Mouse (Mus musculus) heart, embryonic 11.5 days (tissue): ENCODE data around the gene Gm10715. TPM values are rescaled to one million over a fixed set of nuclear protein-coding genes. Genes with fewer than 3 reads are reported as not detected.
A peak's percentile ranks its signal among the peaks of the same experiment; 100 is the strongest.
"Not testable (repeated sequence)": the region's sequence is repeated elsewhere in the genome, so short reads cannot be mapped to it uniquely, and the experiment has no call there.

Source experiments
- ATAC-seq: fragments of 200-750 bp; cut with Nextera tagmentation; replicated peaks from 2 replicates; pipeline ENCODE4 v1.8.0; 2017; ENCODE audit warnings: moderate library complexity; ENCODE audit not compliant: insufficient number of reproducible peaks, low FRiP score, low TSS enrichment
- H3K27ac ChIP-seq: fragments of 300-500 bp; sonication (generic); 2 replicates; pipeline ENCODE4 v1.5.1; 2014; ENCODE audit warnings: mild to moderate bottlenecking, low read depth, low read length
- H3K27me3 ChIP-seq: fragments of 300-500 bp; sonication (generic); 2 replicates; pipeline ENCODE4 v1.6.1; 2014; ENCODE audit warnings: mild to moderate bottlenecking, low read length, mixed read lengths; ENCODE audit not compliant: control insufficient read depth, insufficient read depth
- H3K36me3 ChIP-seq: fragments of 300-500 bp; sonication (generic); 2 replicates; pipeline ENCODE4 v1.6.1; 2014; ENCODE audit warnings: mild to moderate bottlenecking, low read length, moderate library complexity, mixed read lengths; ENCODE audit not compliant: control insufficient read depth, insufficient read depth
- H3K4me1 ChIP-seq: fragments of 300-500 bp; sonication (generic); 2 replicates; pipeline ENCODE4 v1.6.1; 2014; ENCODE audit warnings: low read length; ENCODE audit not compliant: control insufficient read depth, insufficient read depth
- H3K4me2 ChIP-seq: fragments of 300-500 bp; sonication (generic); 2 replicates; pipeline ENCODE4 v1.6.1; 2014; ENCODE audit warnings: mild to moderate bottlenecking, moderate library complexity
- H3K4me3 ChIP-seq: fragments of 300-500 bp; sonication (generic); 2 replicates; pipeline ENCODE4 v1.5.1; 2014; ENCODE audit warnings: low read depth, low read length
- H3K9ac ChIP-seq: fragments of 300-500 bp; sonication (generic); 2 replicates; pipeline ENCODE4 v1.6.1; 2014; ENCODE audit warnings: mild to moderate bottlenecking, low read depth, low read length, moderate library complexity
- H3K9me3 ChIP-seq: fragments of 300-500 bp; sonication (generic); replicated peaks from 2 replicates; pipeline ENCODE4 v1.6.1; 2016; ENCODE audit warnings: low read length; ENCODE audit not compliant: control insufficient read depth
- WGBS: fragments of 180-500 bp; shearing (Covaris S2); extraction: QIAGEN DNeasy Blood & Tissue Kit; methylation state at CpG from one replicate; pipeline ENCODE4 v1.1.7; 2014; ENCODE audit not compliant: insufficient replicate concordance; 5-methylcytosine and 5-hydroxymethylcytosine counted together
- polyA plus RNA-seq: library from polyadenylated mRNA; unstranded; fragments of >200 nt; fragmentation: Nextera tagmentation; extraction: Ambion mirVana; gene quantifications from 2 replicates; pipeline ENCODE4 v1.2.1, GENCODE M21; 2014

Gm10715 gene
- polyA plus RNA-seq, 1 experiment from 2014 or later, result not detected

- H3K27ac ChIP-seq, H3K4me1 ChIP-seq, H3K4me2 ChIP-seq, H3K27me3 ChIP-seq, H3K4me3 ChIP-seq, H3K9me3 ChIP-seq, H3K9ac ChIP-seq, H3K36me3 ChIP-seq: not testable (repeated sequence)
- peak; percentile 55 for ATAC-seq
- WGBS, result no CpG with 5 or more reads among the region's 5 CpGs
Measured at GRCm38 (mm10) chr9:3009331-3009730, 27.3 kb upstream of the Gm10715 start.

GRCm38 (mm10) chr9:3012054-3012621 lies 24.5 kb upstream of the Gm10715 start:
- not testable (repeated sequence) for H3K4me2 ChIP-seq, H3K9ac ChIP-seq, H3K9me3 ChIP-seq, H3K4me1 ChIP-seq, H3K4me3 ChIP-seq, H3K36me3 ChIP-seq, H3K27me3 ChIP-seq, H3K27ac ChIP-seq
- 0 out of 2 replicates have a peak, but pooled peaks have one; percentile 8 for ATAC-seq
- 86% methylated on average over 2 of the region's 7 CpGs for WGBS

GRCm38 (mm10) chr9:3012733-3013279 lies 23.9 kb upstream of the Gm10715 start, which contains the start of gene Gm10721:
Gene Gm10721 (plus strand): TSS chr9:3013140.
- H3K27me3 ChIP-seq, H3K4me2 ChIP-seq, H3K36me3 ChIP-seq, H3K4me3 ChIP-seq, H3K9ac ChIP-seq, H3K9me3 ChIP-seq, H3K4me1 ChIP-seq, H3K27ac ChIP-seq: not testable (repeated sequence)
- ATAC-seq, result peak; percentile 56; the same call in 1 of the 2 replicates
- WGBS, result no CpG with 5 or more reads among the region's 11 CpGs

- H3K36me3 ChIP-seq, ATAC-seq, H3K4me2 ChIP-seq, H3K27me3 ChIP-seq, H3K27ac ChIP-seq, H3K9ac ChIP-seq, H3K4me1 ChIP-seq, H3K9me3 ChIP-seq, H3K4me3 ChIP-seq: not testable (repeated sequence)
- 55% methylated on average over 4 of the region's 9 CpGs for WGBS
Measured at GRCm38 (mm10) chr9:3015354-3015753, 21.3 kb upstream of the Gm10715 start, which contains the start of gene Gm10720. Gene Gm10720 (plus strand): TSS chr9:3015654.

GRCm38 (mm10) chr9:3015896-3016295 lies 20.8 kb upstream of the Gm10715 start:
- H3K4me3 ChIP-seq, H3K27ac ChIP-seq, ATAC-seq, H3K4me2 ChIP-seq, H3K36me3 ChIP-seq, H3K9me3 ChIP-seq, H3K27me3 ChIP-seq, H3K9ac ChIP-seq, H3K4me1 ChIP-seq: not testable (repeated sequence)
- WGBS, result 64% methylated on average over 4 of the region's 6 CpGs

- H3K27me3 ChIP-seq, H3K36me3 ChIP-seq, ATAC-seq, H3K9me3 ChIP-seq, H3K4me2 ChIP-seq, H3K9ac ChIP-seq, H3K4me1 ChIP-seq, H3K27ac ChIP-seq, H3K4me3 ChIP-seq: not testable (repeated sequence)
- no CpG with 5 or more reads among the region's 9 CpGs for WGBS
Measured at GRCm38 (mm10) chr9:3017108-3017507, 19.6 kb upstream of the Gm10715 start, which contains the start of gene Gm10719. Gene Gm10719 (plus strand): TSS chr9:3017408.

- H3K4me1 ChIP-seq, H3K4me2 ChIP-seq, H3K27ac ChIP-seq, H3K27me3 ChIP-seq, ATAC-seq, H3K36me3 ChIP-seq, H3K9ac ChIP-seq, H3K9me3 ChIP-seq, H3K4me3 ChIP-seq: not testable (repeated sequence)
- 65% methylated on average over 9 of the region's 9 CpGs for WGBS
Measured at GRCm38 (mm10) chr9:3018944-3019343, 17.7 kb upstream of the Gm10715 start.

GRCm38 (mm10) chr9:3019835-3020727 lies 16.6 kb upstream of the Gm10715 start:
- not testable (repeated sequence) for H3K27me3 ChIP-seq, H3K4me1 ChIP-seq, H3K9ac ChIP-seq, H3K27ac ChIP-seq, H3K4me2 ChIP-seq, H3K4me3 ChIP-seq, H3K9me3 ChIP-seq, H3K36me3 ChIP-seq
- peak; percentile 70 for ATAC-seq
- WGBS, result 70% methylated on average over 11 of the region's 19 CpGs
